Mouse (Mus musculus) layer of hippocampus, postnatal 10 days (tissue): Measurements from ENCODE around the gene Rai1. TPM values are rescaled to one million over a fixed set of nuclear protein-coding genes. Genes with fewer than 3 reads are reported as not detected.

Experiments
- DNase-seq, 2 experiments: peaks; one replicate each; pipeline ENCODE4 v3.0.0; 2021; ENCODE audit warnings: low spot score in 2 of 2
- total RNA-seq, 2 experiments: library from RNA; stranded (reverse); gene quantifications; 2 replicates each; pipeline ENCODE4 v1.2.3; 2021

Rai1 gene
- total RNA-seq, 2 experiments from 2014 or later = 70.7 to 83.2 TPM

GRCm38 (mm10) chr11:60093984-60094587 is 10.7 kb upstream of the Rai1 start:
- no peak for DNase-seq

DNA sequence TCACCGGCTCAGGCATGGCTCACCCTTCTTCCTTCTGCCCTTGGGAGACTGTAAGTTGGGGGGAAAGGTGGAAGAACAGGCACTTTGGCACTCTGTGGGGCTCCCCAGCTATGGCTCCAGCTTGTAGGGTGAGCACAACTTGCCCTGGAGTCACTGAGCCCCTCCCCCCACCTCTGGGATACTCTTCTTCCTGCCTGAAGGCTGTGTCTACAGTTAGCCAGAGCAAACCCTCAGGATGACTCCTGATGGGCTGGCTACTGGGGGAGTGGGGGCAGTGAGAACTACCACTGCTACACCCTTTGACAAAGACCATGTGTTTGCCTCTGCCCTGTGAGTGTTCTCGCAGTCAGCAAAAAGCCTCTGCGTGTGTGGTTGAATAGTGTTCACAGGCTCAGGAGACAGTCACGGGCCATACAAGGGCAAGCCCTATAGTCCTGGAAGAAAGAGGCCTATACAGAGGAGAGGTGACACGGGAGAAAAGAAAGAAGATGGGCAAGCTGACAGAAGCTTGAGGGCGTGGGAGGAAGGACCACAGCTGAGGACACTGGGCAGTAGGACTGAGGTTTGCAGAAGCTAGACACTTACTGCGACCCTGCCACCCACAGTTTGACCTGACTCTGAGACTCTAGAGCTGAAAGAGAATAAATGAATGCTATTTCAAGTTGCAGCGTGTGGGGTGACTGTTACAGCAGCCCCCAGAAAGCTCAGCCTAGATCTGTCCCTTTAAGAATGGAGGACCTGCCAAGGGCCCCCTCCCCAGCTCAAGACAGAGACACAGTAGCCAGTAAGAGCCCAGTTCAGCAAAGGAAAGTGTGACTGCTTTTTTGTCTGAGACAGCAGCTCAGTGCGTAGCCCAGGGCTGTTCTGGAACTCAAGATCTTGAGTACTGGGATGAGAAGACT is 9.7 kb upstream of the Rai1 start:
- no peak for DNase-seq

GRCm38 (mm10) chr11:60099555-60100186 is 5.1 kb upstream of the Rai1 start:
- DNase-seq = no peak

DNA sequence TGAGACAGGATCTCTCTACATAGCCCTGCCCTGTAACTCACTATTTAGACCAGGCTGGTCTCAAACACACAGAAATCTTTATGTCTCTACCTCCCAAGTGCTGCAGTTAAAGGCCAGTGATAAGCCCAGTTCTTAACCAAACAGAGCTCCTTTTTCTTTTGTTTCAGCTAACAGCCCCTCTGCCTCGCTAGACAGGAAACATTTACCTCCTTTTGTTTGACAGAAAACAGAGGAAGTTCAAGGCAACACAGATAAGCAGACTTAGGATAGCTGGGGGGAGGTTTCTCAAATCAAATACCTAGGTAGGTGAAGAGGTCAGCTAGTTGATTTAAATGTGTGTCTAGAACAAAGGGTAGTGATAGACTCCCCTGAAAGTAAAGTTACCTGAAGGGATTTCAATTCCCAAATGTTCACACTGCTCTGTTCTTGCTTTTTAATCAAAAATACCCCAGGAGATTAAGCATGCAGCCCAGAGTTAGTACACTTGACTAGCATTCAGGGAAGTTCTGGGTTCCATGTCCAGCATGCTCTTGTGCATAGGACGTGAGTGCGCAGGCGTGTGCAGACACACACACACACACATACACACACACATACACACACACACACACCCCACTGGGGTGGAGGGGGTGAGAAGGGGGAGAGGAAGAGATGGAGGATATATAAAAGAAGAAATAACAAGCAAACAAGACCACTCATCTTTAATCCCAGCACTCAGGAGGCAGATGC is 3.8 kb upstream of the Rai1 start:
- DNase-seq = no peak

DNA sequence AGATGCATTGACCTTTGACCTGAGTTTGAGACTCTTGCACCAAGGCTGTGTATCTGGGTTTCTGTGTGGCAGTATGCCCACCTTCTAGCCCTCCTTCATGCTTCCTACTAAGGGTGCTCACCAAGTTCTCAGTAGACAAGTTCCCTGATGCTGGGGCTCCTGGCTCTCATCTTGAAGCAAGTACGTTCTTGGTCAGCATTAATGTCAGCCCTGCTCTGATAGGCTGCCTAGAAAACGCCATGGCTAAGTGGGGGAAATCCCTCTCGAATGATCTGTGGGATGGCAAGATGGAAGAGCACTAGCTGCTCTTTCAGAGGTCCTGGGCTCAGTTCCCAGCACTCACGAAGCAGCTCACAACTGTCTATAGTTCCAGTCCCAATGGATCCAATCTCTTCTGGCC is 2.8 kb upstream of the Rai1 start:
- DNase-seq = no peak

DNA sequence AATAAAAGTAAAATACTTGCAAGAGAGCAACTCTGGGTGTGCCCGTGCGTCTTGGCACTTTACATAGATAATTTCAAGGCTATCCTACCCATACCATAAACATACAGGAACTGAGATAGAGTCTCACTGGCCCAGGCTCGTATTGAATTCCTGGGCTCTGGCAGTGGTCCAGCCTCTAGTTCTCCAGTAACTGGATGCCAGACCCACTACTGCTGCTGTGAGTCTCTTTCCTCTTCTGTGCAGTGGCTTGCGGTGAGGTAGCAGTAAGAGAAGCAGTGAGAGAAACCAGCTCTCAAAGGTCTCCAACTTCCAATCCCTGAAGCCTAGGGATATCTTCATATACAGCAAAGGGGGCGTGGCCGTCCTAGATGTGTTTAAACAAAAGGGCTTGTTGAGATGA is 2.1 kb upstream of the Rai1 start:
- DNase-seq = no peak

DNA sequence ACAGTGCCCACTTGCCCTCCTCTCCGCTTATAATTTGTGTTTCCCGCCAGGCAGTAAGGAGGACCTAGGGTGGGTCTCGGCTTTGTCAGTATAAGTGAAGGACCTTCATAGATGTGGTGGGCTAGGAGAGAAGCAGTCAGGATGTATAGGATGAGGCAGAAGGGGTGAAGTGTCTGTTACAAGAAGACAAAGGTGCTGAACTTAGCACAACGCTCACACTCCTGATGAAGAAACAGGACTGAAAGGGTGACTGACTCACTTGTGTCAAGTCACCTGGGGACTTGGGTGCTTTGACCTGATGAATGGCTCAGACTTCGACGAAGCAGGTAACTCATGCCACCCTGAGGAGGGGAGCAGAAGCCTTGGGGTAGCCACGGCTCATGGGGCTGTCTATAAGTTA is 1.2 kb upstream of the Rai1 start:
- DNase-seq = no peak

DNA sequence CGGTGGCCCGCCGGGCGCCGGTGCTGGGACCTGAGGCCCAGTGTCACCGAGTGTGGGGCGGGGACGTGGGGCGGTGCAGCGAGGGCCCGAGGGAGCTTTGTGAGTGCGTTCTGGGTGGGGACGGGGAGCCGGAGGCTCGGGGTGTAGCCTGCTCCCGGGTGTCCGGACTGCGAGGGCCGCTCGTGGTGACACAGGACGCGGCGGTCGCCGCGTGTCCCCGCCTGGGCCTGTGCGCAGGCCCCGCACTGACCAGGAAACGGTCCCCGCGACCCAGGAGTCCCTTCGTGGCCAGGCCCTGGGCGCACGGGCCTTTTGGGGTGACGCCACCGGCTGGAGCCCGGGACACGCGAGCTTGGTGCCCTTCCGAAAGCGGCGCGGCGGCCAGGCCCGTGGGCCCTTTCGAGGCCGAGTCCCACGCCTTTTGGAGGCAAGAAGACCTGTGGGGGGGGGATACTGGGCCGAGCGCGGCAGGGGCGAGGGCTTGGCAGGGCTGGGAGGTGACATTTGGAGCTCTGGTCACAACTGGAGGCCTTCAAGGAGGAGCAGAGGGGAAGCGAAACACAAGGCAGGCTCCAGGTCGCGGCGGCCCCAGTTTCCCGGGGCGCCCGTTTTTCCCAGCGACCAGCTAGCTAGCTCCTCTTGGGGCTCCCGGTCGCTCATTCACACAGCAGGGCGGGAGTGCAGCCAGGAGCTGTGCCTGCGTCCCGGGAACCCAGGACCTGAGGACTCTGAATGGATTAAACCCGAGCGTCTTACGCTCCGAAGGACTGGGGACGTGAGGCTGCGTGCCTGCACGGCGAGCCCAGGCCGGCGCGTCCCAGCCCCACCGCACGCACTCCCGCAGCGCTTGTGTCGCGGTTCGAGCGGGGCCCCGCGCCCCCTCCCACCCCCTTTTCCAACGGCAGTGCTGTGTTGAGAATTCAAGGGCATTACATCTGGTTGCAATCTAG is 1.1 kb downstream of the Rai1 start:
- peak; percentile 63 to 71 for DNase-seq

GRCm38 (mm10) chr11:60106543-60107110 is 1.8 kb downstream of the Rai1 start:
- DNase-seq = peak; percentile 60 to 69

DNA sequence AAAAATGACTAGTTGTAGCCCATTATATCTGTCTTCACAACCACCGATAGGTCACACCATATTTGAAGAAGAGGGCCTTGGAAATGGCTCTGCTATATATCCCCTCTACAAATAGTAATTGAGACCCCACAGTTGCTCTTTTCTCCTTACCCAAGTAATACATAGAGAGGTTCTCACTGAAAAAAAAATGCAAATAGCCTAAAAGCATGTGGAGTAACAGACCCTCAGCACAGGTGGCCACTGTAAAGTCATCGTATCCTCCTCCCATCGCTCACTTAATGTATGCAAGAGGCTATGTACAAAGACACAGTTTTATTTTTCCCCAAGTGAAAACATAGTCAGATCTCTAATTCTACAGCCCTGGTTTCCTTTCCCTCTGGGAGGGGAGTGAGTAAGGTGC is 2.6 kb downstream of the Rai1 start:
- no peak for DNase-seq

DNA sequence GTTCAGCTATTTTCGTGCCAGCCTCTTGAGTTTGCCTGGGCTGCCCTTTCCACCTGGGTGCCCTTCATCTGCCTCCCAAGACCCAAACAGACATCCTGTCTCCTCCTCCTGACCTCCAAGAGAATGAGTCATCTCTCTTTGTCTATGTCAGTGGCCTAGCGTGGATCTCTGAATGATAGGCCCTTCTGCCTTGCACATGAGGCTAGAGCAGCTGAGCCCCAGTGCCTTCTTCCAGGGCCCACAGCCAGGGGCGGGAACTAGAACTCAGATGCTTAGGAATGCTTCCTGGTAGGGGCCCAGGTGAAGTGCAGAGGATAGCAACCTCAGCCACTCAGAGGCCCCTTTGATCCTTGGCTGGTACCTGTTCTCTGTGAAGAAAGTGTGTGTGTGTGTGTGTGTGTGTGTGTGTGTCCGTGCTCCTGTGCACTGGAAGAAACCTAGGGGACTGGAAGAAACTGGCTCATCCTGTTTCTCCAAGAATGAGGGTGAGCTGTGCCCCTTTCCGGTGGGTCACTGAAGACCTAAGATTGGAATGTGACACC is 3.9 kb downstream of the Rai1 start:
- no peak for DNase-seq

DNA sequence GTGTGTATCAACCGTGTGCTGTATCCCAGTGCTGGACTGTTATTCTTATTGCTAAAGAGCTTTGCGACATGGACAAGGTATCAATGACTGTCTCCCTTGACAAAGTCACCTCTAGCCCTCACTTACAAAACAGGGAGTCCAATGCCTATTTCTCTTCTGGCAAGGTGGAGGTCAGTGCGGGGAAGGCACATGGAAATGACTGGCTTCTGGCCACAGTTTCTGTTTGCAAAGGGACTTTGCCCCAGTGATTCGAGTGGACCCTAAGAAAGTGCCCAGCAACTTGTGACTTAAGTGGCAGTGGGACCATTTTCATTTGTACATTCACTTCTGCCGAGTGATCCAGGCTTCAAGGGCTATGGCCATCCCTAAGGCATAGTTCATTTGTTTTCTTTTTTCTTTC is 5.6 kb downstream of the Rai1 start:
- DNase-seq = no peak

DNA sequence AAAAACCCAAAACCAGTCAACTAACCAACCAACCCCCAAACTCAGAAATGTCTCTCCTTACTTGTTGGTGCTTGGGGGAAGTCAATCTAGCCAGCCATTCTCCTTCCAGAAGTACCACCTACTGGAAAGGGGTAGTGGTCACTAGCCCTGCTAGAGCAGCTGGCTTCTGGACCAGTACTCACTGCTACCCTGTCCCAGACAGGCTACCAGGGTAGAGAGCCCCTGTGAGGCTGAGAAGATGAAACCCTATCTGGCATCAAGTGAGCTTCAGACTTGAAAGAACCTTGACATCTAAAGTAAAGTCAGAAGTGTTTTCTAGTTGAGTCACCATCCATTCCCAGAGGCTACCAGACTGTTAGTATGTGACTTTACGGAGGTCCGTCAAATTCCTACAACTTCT is 6.8 kb downstream of the Rai1 start:
- DNase-seq = no peak

DNA sequence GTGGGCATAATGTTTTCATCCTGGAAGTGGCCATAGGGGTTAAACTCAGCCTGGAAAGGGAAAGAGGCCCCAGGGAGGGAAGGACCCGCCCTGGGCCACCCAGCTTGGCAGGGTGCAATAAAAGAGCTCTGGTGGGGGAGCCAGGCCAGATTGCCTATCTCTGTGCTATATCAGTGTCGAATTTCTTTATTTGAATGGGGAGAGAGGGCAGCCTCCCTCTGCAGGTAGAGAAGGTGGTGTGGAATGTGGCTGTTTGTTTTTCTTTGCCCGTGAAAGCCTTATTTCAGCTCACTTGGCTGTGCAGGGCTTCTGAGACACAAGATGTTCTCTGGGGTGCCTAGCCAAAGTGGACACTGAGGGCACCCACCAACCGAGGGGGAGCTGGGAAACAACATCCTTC is 8.8 kb downstream of the Rai1 start:
- no peak for DNase-seq

DNA sequence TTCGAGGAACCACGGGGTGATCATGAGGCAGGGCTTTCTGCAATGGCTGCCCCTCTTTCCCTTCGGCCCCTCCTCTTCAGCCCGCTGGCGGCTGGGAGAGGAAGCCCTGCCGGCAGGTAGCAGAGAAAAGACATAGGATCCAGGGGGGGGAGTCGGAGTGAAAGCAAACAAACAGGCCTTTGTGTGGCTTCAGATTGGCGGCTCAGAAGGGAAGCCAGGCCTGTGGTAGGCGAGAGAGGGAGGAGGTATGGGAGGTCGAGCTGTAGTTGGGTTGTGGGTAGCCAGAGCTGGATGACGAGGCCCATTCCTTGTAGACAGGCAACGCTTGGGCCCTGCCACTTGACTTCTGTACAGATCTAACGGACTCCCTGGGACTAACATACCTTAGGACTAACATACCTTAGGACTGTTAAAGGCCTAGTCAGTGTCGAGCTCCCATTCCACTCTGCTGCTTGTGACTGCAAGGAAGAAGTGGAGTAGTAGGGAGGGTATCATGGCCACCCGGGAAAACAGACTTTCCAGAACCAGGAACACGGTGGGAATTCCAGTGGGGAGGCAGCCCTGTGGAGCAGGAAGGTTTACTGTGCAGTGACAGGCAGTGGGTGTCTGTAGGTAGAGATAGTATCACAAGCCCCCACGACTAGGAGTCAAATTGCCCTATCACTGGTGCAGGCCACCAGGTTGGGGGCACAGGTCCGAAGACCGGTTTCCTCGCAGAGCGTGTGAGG is 9.6 kb downstream of the Rai1 start:
- DNase-seq = peak in 1 of 2 experiments; percentile 30

- DNase-seq = peak; percentile 80 to 87
Measured at GRCm38 (mm10) chr11:60115024-60115538, 10.3 kb downstream of the Rai1 start.

- no peak for DNase-seq
Measured at GRCm38 (mm10) chr11:60115638-60116276, 10.9 kb downstream of the Rai1 start.

- DNase-seq = no peak
Measured at GRCm38 (mm10) chr11:60120586-60121262, 15.9 kb downstream of the Rai1 start.
